Mouse (Mus musculus): ENCODE results near the gene Atp8a2. TPM values are rescaled to one million over a fixed set of nuclear protein-coding genes. Genes with fewer than 3 reads are reported as not detected.

Atp8a2 gene
- polyA plus RNA-seq, 1 experiment from 2014 or later, result 0.59 TPM

DNA sequence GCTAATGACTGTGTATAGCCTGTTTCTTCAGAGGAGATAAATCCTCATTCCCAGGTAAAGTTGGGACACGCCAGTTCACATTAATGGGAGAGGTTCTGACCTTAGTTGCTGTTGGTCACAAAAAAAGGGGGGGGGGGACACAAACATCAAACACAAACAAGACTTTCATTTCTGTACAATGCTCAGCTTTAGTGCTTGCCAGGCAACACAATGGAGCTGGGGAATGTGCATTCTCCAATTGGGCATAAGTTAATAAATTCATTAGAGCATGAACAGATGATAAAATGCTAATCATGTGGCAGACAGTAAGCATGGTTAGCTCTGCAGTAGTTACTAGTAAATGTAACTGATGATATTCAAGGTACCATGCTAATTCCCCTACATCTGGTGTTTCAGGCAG lies 195.2 kb downstream of the Atp8a2 start:
- Histone ChIP-seq H3K9ac (ENCODE audit: low read depth, low read length) (no peak overlapping the region), H3K4me1 (replicated peaks; ENCODE audit: insufficient read depth, low read length) (no peaks in the 10 kb centered on the region), H3K27me3 (ENCODE audit: insufficient read depth, low read length) (no peaks in the 10 kb centered on the region), H3K27ac (no peak overlapping the region), H3K36me3 (ENCODE audit: insufficient read depth, low read length) (no peaks in the 10 kb centered on the region), H3K4me3 (replicated peaks; ENCODE audit: low read depth, low read length) (no peak overlapping the region), H3K9me3 (replicated peaks; ENCODE audit: low read length) (no peaks in the 10 kb centered on the region), H3K4me2 (ENCODE audit: low read length) (no peak overlapping the region)
- ATAC-seq (replicated peaks; ENCODE audit: low FRiP score, low read depth) (no peak), DNase-seq (ENCODE audit: low spot score) (no peak)
- WGBS, result 82% methylated on average over 1 of the region's 1 CpGs
- no peak for TF ChIP-seq CTCF (IDR thresholded peaks at IDR 0.05; ENCODE audit: low read depth)

DNA sequence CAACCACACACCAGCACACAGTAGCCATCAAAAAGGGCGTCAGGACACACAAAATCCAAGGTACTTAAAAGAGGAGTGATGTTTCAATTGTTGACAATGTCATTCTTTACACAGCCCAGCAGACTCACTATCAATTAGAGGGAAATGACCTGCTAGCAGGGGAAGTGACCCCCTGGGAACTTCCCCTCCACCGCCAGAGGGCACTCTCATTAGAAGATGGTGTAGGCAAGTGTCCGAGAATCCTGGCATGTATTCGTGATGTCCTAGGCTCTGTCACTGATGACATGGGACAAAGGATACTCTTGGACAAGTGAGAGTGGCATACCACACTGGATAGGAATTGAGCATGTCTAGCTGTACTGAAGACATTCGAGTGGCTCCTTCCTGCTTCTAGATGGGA lies 208.1 kb downstream of the Atp8a2 start:
- no peaks in the 10 kb centered on the region for H3K27me3 ChIP-seq (ENCODE audit: insufficient read depth, low read length)
- H3K9me3 ChIP-seq (replicated peaks; ENCODE audit: low read length), result no peaks in the 10 kb centered on the region
- TF ChIP-seq CTCF (IDR thresholded peaks at IDR 0.05; ENCODE audit: low read depth), result peak; percentile 45
- WGBS, result 60% methylated on average over 5 of the region's 5 CpGs
- H3K9ac ChIP-seq (ENCODE audit: low read depth, low read length), result no peak overlapping the region
- H3K36me3 ChIP-seq (ENCODE audit: insufficient read depth, low read length), result no peaks in the 10 kb centered on the region
- DNase-seq (ENCODE audit: low spot score) (no peak), ATAC-seq (replicated peaks; ENCODE audit: low FRiP score, low read depth) (no peak)
- no peak overlapping the region for H3K4me2 ChIP-seq (ENCODE audit: low read length)
- H3K4me1 ChIP-seq (replicated peaks; ENCODE audit: insufficient read depth, low read length), result no peaks in the 10 kb centered on the region
- H3K4me3 ChIP-seq (replicated peaks; ENCODE audit: low read depth, low read length), result no peak overlapping the region
- H3K27ac ChIP-seq, result no peak overlapping the region

DNA sequence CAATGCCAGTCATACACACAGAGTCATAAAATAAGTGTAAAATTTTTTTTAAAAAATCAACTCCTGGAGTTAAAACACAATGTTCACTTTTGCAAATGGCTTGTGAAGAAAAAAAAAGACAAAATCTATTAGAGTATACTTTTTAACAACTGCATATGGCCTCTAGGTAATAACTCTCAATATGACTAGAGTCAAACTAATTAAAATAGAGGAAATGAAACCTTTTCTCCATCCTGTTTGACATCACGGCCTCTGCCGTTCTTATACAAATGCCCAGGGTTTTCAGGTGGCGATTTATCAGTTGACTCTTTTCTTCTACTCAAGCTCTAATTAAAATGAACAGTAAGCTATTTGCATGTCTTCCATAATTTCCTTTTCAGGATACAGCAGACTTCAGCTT lies 209.0 kb downstream of the Atp8a2 start:
- Histone ChIP-seq H3K27ac (no peak overlapping the region), H3K4me3 (replicated peaks; ENCODE audit: low read depth, low read length) (no peak overlapping the region), H3K27me3 (ENCODE audit: insufficient read depth, low read length) (no peaks in the 10 kb centered on the region), H3K9me3 (replicated peaks; ENCODE audit: low read length) (no peaks in the 10 kb centered on the region), H3K4me2 (ENCODE audit: low read length) (no peak overlapping the region), H3K36me3 (ENCODE audit: insufficient read depth, low read length) (no peaks in the 10 kb centered on the region), H3K9ac (ENCODE audit: low read depth, low read length) (no peak overlapping the region), H3K4me1 (replicated peaks; ENCODE audit: insufficient read depth, low read length) (no peaks in the 10 kb centered on the region)
- no peak for DNase-seq (ENCODE audit: low spot score)
- ATAC-seq (replicated peaks; ENCODE audit: low FRiP score, low read depth), result no peak
- no peak for TF ChIP-seq CTCF (IDR thresholded peaks at IDR 0.05; ENCODE audit: low read depth)
- 88% methylated on average over 3 of the region's 3 CpGs for WGBS

DNA sequence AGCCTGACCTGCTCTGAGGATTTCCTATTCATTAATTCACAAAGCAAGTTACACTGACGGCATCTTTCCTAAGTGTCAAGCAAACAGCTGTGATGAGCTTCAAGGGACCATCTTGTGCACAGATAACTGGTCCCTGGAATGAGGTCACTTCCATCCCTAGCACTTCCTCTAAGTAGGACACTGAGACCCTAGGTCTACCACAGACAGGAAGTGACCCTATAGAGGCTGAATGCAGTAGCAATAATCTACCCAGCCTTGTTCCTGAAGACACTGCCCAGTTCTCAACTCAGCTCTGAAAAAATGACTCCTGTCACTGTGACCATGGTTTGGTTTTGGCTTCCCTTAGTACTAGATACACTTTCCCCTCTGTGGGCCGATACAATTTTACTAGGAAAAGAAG lies 219.0 kb downstream of the Atp8a2 start:
- no peak for ATAC-seq (replicated peaks; ENCODE audit: low FRiP score, low read depth)
- H3K4me2 ChIP-seq (ENCODE audit: low read length), result no peak overlapping the region

GRCm38 (mm10) chr14:59971221-59971730 lies 225.7 kb downstream of the Atp8a2 start:
- H3K36me3 ChIP-seq (ENCODE audit: insufficient read depth, low read length), result no peaks in the 10 kb centered on the region
- no peak overlapping the region for H3K4me2 ChIP-seq (ENCODE audit: low read length)
- TF ChIP-seq CTCF (IDR thresholded peaks at IDR 0.05; ENCODE audit: low read depth), result no peak
- H3K27ac ChIP-seq, result no peak overlapping the region
- no peak overlapping the region for H3K9ac ChIP-seq (ENCODE audit: low read depth, low read length)
- ATAC-seq (replicated peaks; ENCODE audit: low FRiP score, low read depth) (no peak), DNase-seq (ENCODE audit: low spot score) (no peak)
- no peaks in the 10 kb centered on the region for H3K9me3 ChIP-seq (replicated peaks; ENCODE audit: low read length)
- H3K27me3 ChIP-seq (ENCODE audit: insufficient read depth, low read length), result no peaks in the 10 kb centered on the region
- H3K4me1 ChIP-seq (replicated peaks; ENCODE audit: insufficient read depth, low read length), result 0 out of 2 replicates have a peak, but pooled peaks cover 6% of the 10 kb centered on the region
- no peak overlapping the region for H3K4me3 ChIP-seq (replicated peaks; ENCODE audit: low read depth, low read length)
- WGBS, result 40% methylated on average over 5 of the region's 5 CpGs

More for the DNA sequence above, 219.0 kb downstream of the Atp8a2 start:
- H3K27ac ChIP-seq, result no peak overlapping the region
- H3K4me1 ChIP-seq (replicated peaks; ENCODE audit: insufficient read depth, low read length), result no peaks in the 10 kb centered on the region
- no peaks in the 10 kb centered on the region for H3K9me3 ChIP-seq (replicated peaks; ENCODE audit: low read length)
- no peak for DNase-seq (ENCODE audit: low spot score)
- no peaks in the 10 kb centered on the region for H3K36me3 ChIP-seq (ENCODE audit: insufficient read depth, low read length)
- no peak overlapping the region for H3K4me3 ChIP-seq (replicated peaks; ENCODE audit: low read depth, low read length)
- H3K27me3 ChIP-seq (ENCODE audit: insufficient read depth, low read length), result no peaks in the 10 kb centered on the region
- WGBS, result 66% methylated on average over 2 of the region's 2 CpGs
- TF ChIP-seq CTCF (IDR thresholded peaks at IDR 0.05; ENCODE audit: low read depth), result no peak
- H3K9ac ChIP-seq (ENCODE audit: low read depth, low read length), result no peak overlapping the region

DNA sequence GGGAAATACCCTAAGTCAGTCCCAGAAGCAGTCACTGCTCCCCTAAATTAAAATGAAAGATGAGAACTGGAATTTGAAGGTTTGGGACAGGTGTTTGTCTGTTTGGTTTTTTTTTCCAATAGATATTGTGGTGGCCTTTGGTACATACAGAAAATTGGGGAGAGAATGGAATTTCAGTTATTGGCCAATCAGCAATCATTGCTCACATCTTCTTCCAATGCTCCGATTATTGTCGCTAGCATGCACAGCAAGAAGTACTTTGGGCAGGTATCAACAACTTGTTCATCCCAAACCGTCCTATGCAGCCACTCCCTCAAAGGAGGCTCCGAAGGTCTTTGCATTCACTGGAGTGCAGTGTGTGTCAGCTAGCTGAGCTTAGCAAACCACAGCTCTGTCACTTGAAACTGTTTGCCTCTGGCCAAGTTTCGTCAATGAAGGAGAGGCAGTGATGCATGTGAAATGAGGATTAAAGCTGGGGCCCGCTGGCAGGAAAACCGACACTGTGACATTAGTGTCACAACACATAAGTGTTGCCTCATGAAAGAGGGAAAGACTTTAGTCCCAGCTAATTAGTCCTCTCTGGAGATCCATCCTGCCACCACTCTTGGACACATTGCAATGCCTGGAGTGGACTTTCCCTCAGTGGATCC lies 227.4 kb downstream of the Atp8a2 start:
- Histone ChIP-seq H3K27ac (no peak overlapping the region), H3K36me3 (ENCODE audit: insufficient read depth, low read length) (no peaks in the 10 kb centered on the region), H3K9me3 (replicated peaks; ENCODE audit: low read length) (no peaks in the 10 kb centered on the region), H3K4me2 (ENCODE audit: low read length) (no peak overlapping the region), H3K27me3 (ENCODE audit: insufficient read depth, low read length) (no peaks in the 10 kb centered on the region), H3K4me3 (replicated peaks; ENCODE audit: low read depth, low read length) (no peak overlapping the region), H3K4me1 (replicated peaks; ENCODE audit: insufficient read depth, low read length) (0 out of 2 replicates have a peak, but pooled peaks cover 6% of the 10 kb centered on the region), H3K9ac (ENCODE audit: low read depth, low read length) (no peak overlapping the region)
- WGBS, result 28% methylated on average over 7 of the region's 7 CpGs
- no peak; the same call in 1 of the 2 replicates for ATAC-seq (replicated peaks; ENCODE audit: low FRiP score, low read depth)
- DNase-seq (ENCODE audit: low spot score), result peak; percentile 71
- TF ChIP-seq CTCF (IDR thresholded peaks at IDR 0.05; ENCODE audit: low read depth), result no peak

Measured in kidney, postnatal 0 days (tissue).